Mouse (Mus musculus) kidney, postnatal 10 days (tissue): ENCODE results near the gene Prickle2.
A peak's percentile ranks its signal among the peaks of the same experiment; 100 is the strongest.

ENCODE experiments used
- DNase-seq: peaks from one replicate; pipeline ENCODE4 v3.0.0; 2021; ENCODE audit warnings: mixed read lengths

Prickle2 gene

GRCm38 (mm10) chr6:92575227-92575626 is 130.7 kb downstream of the Prickle2 start:
- DNase-seq, result no peak

- no peak for DNase-seq
These were observed 133.8 kb downstream of the Prickle2 start for GRCm38 (mm10) chr6:92572139-92572538.

- DNase-seq, result no peak
These were observed 135.9 kb downstream of the Prickle2 start for GRCm38 (mm10) chr6:92570090-92570489.

- DNase-seq, result no peak
These were observed 136.7 kb downstream of the Prickle2 start for GRCm38 (mm10) chr6:92569283-92569682.

GRCm38 (mm10) chr6:92559261-92559660 is 146.7 kb downstream of the Prickle2 start:
- no peak for DNase-seq

GRCm38 (mm10) chr6:92555675-92556074 is 150.3 kb downstream of the Prickle2 start:
- DNase-seq, result peak; percentile 18

- no peak for DNase-seq
These were observed 152.9 kb downstream of the Prickle2 start for GRCm38 (mm10) chr6:92553086-92553485.

GRCm38 (mm10) chr6:92549246-92549645 is 156.7 kb downstream of the Prickle2 start:
- no peak for DNase-seq

GRCm38 (mm10) chr6:92545204-92545603 is 160.8 kb downstream of the Prickle2 start:
- DNase-seq, result no peak

GRCm38 (mm10) chr6:92543825-92544224 is 162.1 kb downstream of the Prickle2 start:
- DNase-seq, result no peak

- DNase-seq, result peak; percentile 39
These were observed 163.4 kb downstream of the Prickle2 start for GRCm38 (mm10) chr6:92542402-92543101.

- DNase-seq, result peak; percentile 69
These were observed 171.5 kb downstream of the Prickle2 start for GRCm38 (mm10) chr6:92534226-92535031.

GRCm38 (mm10) chr6:92533306-92534063 is 172.5 kb downstream of the Prickle2 start:
- no peak for DNase-seq

GRCm38 (mm10) chr6:92532896-92533295 is 173.1 kb downstream of the Prickle2 start:
- DNase-seq, result peak; percentile 18

GRCm38 (mm10) chr6:92532331-92532730 is 173.6 kb downstream of the Prickle2 start:
- peak; percentile 39 for DNase-seq

GRCm38 (mm10) chr6:92526212-92526611 is 179.7 kb downstream of the Prickle2 start:
- no peak for DNase-seq

GRCm38 (mm10) chr6:92525646-92526045 is 180.3 kb downstream of the Prickle2 start:
- DNase-seq, result no peak

- peak; percentile 33 for DNase-seq
These were observed 184.4 kb downstream of the Prickle2 start for GRCm38 (mm10) chr6:92521526-92522075.

GRCm38 (mm10) chr6:92520088-92520875 is 185.7 kb downstream of the Prickle2 start:
- no peak for DNase-seq

- DNase-seq, result peak; percentile 45
These were observed 187.5 kb downstream of the Prickle2 start for GRCm38 (mm10) chr6:92518438-92518968.

GRCm38 (mm10) chr6:92517002-92517401 is 189.0 kb downstream of the Prickle2 start:
- peak; percentile 31 for DNase-seq

GRCm38 (mm10) chr6:92512001-92512400 is 194.0 kb downstream of the Prickle2 start:
- no peak for DNase-seq
